Mouse (Mus musculus) thymus, postnatal 10 days (tissue): ENCODE data around the gene Zfp810.
"Not testable (repeated sequence)": the region's sequence is repeated elsewhere in the genome, so short reads cannot be mapped to it uniquely, and the experiment has no call there.

Experiments used
- DNase-seq, 2 experiments: peaks; one replicate each; pipeline ENCODE4 v3.0.0; 2021; ENCODE audit warnings: low spot score in 2 of 2

Zfp810 gene

DNA sequence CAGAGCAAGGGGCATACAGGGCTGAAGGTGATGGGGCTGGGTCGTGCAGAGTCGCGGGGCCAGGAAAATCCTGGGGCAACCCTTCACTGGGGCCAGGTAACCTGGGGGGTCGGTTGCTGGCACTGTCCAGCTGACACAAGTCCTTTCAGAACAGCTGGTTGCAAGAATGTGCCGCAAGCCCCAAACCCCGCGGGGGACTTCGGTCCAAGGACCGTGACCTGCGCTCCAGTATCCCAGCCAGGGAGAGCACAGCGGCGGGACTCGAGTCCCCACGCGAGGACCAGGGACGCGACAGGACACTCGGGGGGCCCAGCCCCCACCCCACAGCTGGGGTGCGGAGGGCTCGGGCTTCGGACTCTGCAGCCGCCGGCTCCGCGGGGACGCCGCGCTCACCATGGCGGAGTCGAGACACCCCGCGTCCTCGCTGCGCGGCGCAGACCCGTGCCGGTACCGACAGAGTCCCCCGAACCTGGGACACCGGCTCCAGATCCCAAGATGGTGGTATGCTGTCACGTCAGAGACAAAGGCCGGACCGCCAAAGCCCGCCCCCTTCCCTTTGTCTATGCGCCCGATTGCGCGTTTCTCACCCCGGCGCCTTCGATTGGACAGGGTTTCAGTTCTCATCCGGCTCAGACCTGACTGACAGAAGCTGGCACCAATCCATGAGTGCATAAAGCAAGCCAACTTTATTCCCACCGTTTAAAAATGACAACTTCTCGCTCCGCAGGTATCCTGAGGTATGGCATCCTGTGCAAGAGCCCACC, at the start of gene Zfp810:
Zfp810 (minus strand) TSS at position 493 of the 764 bp plus-strand sequence.
- DNase-seq = peak; percentile 94 to 95

GRCm38 (mm10) chr9:22355919-22356318, 48.5 kb upstream of the Zfp810 start:
- no peak for DNase-seq

DNA sequence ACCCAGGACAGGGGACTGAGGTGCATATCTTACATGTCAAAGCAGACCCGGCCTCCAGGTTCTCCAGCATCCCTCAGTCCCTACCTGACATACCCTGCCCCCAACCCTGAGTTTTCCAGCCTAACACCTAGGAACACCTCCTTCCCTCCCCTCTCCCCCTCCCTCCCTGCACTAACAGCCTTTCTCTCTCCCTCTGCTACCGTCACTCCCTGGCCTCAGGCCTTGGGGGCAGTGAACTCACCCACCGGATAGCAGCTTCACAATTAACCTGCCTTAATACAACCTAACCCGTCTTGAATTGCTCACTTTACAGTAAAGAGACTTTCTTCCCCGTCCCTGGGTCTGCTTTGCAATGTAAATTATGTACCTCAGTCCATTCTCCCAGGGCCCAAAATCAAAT, 46.5 kb upstream of the Zfp810 start:
- DNase-seq = no peak

DNA sequence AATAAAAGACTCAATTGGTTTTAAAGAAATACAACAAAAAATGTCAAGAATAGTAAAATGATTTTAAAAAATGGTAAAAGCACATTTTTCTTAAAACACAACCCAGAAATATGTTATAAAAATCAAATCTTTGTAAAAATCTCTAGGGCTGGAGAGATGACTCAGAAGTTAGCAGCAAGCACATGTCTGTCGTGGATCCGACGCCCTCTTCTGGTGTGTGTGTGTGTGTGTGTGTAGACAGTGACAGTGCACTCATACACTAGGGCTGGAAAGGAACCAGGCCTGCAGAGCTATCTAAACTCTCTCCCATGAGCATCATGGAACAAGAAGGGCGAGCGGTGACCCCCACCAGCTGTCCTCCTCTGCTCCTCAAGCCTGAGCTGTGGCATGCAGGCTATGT, 46.0 kb upstream of the Zfp810 start:
- no peak for DNase-seq

DNA sequence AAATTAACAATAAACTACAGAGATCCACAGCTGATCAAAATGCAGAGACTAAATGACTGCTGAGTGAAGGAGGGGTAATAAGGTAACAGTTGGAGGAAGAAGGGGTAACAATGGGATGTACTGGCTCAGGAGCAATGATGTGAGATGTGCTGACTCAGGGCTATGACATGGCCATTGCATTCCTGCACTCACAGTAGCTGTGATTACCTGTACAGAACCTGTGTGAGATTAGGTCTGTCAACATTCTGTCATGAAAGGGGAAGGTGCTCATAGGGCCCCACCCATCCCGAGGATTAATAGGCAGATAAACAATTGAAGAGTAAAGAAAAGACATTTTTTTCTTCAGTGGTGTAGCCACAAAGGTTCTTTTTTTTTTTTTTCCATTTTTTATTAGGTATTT, 32.9 kb upstream of the Zfp810 start:
- no peak for DNase-seq

DNA sequence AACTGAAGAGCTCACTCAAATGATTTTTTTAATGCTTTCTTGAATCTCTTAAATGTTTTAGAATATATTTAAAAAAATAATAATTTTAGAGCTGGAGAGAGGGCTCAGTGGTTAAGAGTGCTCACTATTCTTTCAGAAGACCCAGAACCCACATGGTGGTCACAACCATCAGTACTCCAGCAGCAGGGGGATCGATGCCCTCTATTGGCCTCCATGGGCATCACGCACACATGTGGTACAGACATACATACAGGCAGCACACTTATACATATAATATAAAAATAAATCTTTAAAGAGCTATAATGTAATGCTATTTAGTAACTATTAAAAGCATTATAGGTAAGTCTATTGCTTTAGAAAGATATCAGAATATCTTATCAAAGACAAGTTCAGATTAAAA, 29.8 kb upstream of the Zfp810 start:
- no peak for DNase-seq

- peak; percentile 80 to 89 for DNase-seq
These were observed 20.3 kb upstream of the Zfp810 start for GRCm38 (mm10) chr9:22327475-22328387.

DNA sequence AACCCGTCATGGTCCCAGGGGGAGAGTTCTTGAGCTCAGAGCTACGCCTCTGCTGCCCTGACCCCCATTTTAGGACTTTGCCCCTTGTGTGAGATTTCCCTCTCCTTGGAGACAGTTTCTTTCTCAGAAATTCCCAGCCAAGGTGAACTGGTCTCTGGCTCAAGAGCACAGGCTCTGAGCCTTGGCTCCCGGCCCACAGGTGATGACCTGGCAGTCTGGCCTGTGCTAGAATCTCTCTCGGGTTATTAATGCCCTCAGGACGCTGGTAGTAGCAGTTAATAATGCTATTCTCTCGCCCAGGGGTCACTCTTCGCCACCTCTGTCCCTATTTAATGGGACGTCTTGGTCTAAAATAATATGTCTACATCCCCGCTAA, 19.6 kb upstream of the Zfp810 start:
- DNase-seq = no peak

- no peak for DNase-seq
These were observed 17.1 kb upstream of the Zfp810 start for GRCm38 (mm10) chr9:22324579-22324978.

DNA sequence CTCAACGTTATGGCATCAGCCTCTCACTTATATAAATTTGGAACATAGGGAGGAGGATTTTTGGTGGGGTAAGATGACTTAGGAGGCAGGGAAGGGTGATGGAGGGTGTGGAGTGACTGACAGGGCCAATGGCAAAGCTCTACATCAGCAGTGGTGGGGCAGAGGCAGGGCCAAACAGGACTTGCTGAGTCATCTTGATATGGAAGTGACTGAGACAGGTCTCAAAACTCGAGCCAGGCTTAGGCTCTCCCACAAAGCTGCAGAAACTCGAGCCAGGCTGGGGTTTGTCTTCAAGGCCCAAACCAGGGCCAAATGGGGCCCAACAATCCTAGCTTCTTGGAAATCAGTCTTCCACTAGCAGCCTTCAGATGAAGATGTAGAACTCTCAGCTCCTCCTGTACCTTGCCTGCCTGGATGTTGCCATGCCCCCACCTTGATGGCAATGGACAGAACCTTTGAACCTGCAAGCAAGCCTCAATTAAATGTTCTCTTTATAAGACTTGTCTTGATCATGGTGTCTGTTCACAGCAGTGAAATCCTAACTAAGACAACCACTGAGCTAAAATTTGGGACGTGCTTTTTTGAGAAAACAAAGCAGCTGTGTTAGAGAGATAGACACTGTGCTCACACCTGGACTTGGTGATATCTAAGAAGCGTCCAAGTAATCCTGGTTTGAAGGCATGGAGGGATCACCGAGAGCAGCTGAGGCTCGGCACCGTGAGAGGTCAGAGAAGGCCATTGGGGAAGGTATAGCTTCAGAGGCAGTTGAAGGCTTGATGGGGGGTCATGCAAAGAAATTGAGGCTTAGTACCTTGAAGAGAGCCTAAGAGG, 15.1 kb upstream of the Zfp810 start:
- no peak for DNase-seq

DNA sequence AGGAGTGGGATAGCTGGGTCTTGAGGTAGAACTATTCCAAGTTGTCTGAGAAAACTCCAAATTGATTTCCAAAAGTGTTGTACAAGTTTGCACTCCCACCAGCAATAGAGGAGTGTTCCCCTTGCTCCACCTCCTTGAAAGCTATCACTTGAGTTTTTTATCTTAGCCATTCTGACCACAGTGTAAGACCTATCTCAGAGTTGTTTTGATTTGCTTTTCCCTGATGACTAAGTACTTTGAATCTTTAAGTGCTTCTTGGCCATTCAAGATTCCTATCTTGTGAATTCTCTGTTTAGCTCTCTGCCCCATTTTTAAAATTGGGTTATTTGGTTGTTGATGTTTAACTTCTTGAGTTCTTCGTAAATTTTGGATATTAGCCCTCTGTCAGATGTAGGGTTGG, 11.7 kb upstream of the Zfp810 start:
- no peak for DNase-seq

DNA sequence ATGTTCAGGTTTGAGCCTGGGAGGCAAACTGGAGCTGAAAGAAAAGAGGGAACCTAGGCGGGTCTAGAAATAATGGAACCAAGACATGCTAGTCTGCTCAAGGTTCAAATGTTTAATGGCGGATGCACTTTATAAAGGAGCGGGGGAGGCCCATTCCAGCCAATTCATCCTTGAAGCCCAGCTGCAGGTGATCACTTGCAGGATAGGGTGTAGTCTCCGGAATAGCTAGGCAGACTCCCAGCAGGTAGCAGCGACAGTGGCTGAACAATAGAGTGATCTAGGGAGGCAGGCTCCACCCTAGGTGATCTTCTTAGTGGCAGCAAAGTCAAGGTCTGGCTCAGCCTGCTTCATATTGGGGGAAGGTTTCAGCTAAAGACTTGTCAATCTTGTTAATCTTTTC, 8.6 kb upstream of the Zfp810 start:
- not testable (repeated sequence) for DNase-seq

GRCm38 (mm10) chr9:22314066-22314465, 6.6 kb upstream of the Zfp810 start:
- no peak for DNase-seq

DNA sequence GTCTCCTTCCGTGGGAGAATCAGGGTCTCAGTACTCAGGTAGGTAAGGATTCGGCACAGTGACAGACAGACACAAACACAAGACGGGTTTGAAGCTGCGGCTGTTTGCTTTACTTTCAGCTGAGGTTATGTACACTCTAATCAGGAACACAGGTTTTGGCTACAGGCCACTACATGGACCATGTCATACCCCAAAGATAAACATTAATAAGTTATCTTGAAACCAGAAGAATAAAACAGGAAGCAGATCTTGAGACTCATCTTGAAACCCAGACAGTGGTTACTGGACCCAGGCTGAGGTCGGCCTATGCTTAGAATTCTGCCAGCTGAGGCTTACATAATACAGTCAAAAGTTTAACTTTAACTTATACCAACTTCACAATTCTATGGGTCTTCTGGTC, 5.8 kb upstream of the Zfp810 start:
- DNase-seq = no peak

GRCm38 (mm10) chr9:22309651-22310050, 2.2 kb upstream of the Zfp810 start:
- no peak for DNase-seq

GRCm38 (mm10) chr9:22307920-22308262, 443 bp upstream of the Zfp810 start:
- not testable (repeated sequence) for DNase-seq

GRCm38 (mm10) chr9:22306726-22307125, 722 bp downstream of the Zfp810 start:
- no peak for DNase-seq

DNA sequence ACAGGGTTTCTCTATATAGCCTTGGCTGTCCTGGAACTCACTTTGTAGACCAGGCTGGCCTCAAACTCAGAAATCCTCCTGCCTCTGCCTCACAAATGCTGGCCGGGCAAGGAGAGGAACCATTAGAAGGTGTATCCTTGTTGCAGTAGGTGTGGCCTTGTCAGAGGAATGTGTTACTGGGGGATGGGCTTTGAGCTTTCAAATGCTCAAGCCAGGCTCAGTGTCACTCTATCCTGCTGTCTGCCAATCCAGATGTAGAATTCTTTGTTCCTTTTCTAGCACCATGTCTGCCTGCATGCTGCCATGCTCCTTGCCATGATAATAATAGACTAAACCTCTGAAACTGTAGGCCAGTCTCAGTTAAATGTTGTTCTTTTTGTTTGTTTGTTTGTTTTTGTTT, 5.2 kb downstream of the Zfp810 start:
- no peak for DNase-seq

- DNase-seq = no peak
These were observed 28.7 kb downstream of the Zfp810 start for GRCm38 (mm10) chr9:22278733-22279132.

DNA sequence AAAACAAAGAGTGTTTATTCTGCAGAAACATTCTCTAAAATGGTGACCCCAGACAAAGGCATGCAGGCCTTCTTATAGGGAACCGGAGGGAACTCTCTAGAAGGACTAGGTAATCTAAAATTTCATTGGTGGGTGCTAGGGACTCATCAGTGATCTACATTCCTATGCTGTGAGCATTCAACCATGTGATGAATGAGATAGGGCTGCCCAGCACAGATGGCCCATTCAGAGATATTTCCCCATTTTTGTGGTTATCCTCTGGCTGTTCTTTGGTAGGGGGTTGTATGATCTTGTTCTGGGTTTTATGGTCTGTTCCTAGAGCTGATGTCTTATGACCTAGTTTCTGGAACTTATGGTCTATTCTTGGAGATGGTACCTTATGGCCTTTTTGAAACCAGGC, 38.6 kb downstream of the Zfp810 start:
- no peak for DNase-seq

DNA sequence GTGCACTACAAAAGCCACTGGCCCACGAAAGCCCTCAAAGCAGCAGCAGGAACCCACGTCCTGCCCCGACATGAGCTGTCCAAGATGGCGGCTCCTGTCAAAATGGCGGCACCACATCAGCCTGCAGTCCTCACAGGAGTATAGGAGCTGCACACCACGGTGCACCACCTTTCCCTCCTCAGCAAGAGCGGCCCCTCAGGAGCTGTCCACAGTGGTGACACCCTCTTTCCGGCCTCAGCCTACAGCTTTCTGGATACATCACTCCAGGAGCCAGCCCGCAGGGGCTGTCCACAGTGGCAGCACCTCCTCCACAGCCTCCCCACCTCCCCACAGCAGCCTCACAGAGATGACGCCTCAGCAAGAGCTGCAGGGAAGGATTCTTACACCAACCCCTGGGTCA, 44.8 kb downstream of the Zfp810 start:
- no peak for DNase-seq

- no peak for DNase-seq
These were observed 45.9 kb downstream of the Zfp810 start for GRCm38 (mm10) chr9:22261594-22261993.
